Mouse (Mus musculus): ENCODE data around the gene Tmem221. TPM values are rescaled to one million over a fixed set of nuclear protein-coding genes. Genes with fewer than 3 reads are reported as not detected.
A peak's percentile ranks its signal among the peaks of the same experiment; 100 is the strongest.

Tmem221 gene
- total and polyA plus RNA-seq, 3 experiments = 1.7 to 5.1 TPM; not detected in 1

DNA sequence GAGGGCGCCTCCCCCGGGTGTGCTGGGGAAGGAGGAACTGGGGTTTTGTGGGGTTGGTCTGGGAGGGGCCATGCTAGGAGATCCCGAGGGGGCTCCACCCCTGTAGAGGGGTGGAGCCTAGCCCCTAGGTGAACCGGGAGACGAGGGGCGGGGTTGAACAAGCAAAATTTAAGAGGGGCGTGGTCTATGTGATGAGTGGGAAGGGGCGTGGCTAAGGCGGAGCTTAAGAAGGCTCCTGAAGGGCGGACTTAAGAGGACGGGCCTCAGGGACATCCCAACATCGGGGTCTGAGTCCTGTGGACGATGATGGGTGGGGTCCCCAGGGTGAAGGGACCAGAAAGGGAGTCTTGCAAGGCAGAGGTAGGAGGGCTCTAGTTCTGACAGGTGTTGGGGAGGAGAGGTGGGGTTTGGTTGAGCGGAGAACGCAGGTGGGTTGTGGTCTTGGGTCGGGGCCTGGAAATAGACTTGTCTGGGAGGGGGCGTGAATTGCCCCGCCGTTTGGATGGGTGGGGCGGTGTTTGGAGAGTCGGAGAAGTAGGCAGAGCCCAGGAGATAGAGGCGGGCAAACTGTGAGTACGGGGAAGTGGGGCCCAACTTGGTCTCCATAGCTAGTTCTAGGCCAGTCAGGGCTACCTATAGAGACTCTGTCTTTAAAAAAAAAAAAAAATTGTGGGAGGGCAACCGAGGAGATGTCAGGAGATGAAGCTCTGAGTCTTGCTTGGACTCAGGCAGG lies 453 bp upstream of the Tmem221 start:
- peak overlapping the region; percentile 80 for H3K9ac ChIP-seq (ENCODE audit: control insufficient read depth, low read depth, low read length, poor library complexity, severe bottlenecking)
- H3K27ac ChIP-seq (ENCODE audit: control insufficient read depth, low read depth, low read length) = no peak overlapping the region
- peaks cover 0 to 14% of the 10 kb centered on the region in 2 experiments; a peak in 2 of 4 replicates for H3K36me3 ChIP-seq (ENCODE audit: control insufficient read depth in 1 of 2, insufficient read depth in 2 of 2, low read length in 2 of 2)
- DNase-seq (ENCODE audit: low read depth, low spot score) = peak; percentile 98
- H3K9me3 ChIP-seq (replicated peaks; ENCODE audit: insufficient read depth, low read length) = no peaks in the 10 kb centered on the region
- H3K27me3 ChIP-seq (ENCODE audit: control insufficient read depth in 1 of 2, insufficient read depth in 2 of 2, low read length in 2 of 2) = no peaks in the 10 kb centered on the region
- peak overlapping the region; percentile 74 to 97 for H3K4me3 ChIP-seq (ENCODE audit: control insufficient read depth in 1 of 2, insufficient read depth in 1 of 2, low read depth in 2 of 2, low read length in 2 of 2)
- peaks cover 4 to 24% of the 10 kb centered on the region in 2 experiments for H3K4me1 ChIP-seq (ENCODE audit: control insufficient read depth in 1 of 2, insufficient read depth in 2 of 2, low read length in 2 of 2)
- no peaks in the 10 kb centered on the region for H3K79me2 ChIP-seq (ENCODE audit: control insufficient read depth, insufficient read depth, low read length, poor library complexity)
- no peak for TF ChIP-seq CHD2 (IDR thresholded peaks at IDR 0.05; ENCODE audit: low read length)
- TF ChIP-seq SMC3 (IDR thresholded peaks at IDR 0.05; ENCODE audit: low read depth, low read length) = no peak
- no peak for TF ChIP-seq BHLHE40 (IDR thresholded peaks at IDR 0.05; ENCODE audit: borderline replicate concordance, low read depth, low read length)
- no peak for TF ChIP-seq MXI1 (IDR thresholded peaks at IDR 0.05; ENCODE audit: low read depth, low read length)
- TF ChIP-seq MAX (IDR thresholded peaks at IDR 0.05; ENCODE audit: low read length) = no peak
- no peak for TF ChIP-seq POLR2AphosphoS2 (IDR thresholded peaks at IDR 0.05; ENCODE audit: low read length)
- no peak for TF ChIP-seq RCOR1 (IDR thresholded peaks at IDR 0.05; ENCODE audit: low read depth, low read length)
- TF ChIP-seq NELFE (IDR thresholded peaks at IDR 0.05; ENCODE audit: low read depth, low read length) = no peak
- TF ChIP-seq USF2 (IDR thresholded peaks at IDR 0.05; ENCODE audit: borderline replicate concordance in 1 of 2, insufficient read depth in 1 of 2, low read depth in 1 of 2, low read length in 2 of 2) = no peak
- no peak for TF ChIP-seq JUND (IDR thresholded peaks at IDR 0.05; ENCODE audit: low read depth, low read length)
- no peak for TF ChIP-seq KAT2A (conservative IDR thresholded peaks at IDR 0.05; ENCODE audit: low read depth, low read length)
- no peak for TF ChIP-seq ELF1 (IDR thresholded peaks at IDR 0.05; ENCODE audit: low read depth, low read length)
- peak; percentile 12; the same call in 1 of the 2 replicates for TF ChIP-seq ZMIZ1 (IDR thresholded peaks at IDR 0.05; ENCODE audit: low read depth, low read length)
- TF ChIP-seq USF1 (IDR thresholded peaks at IDR 0.05; ENCODE audit: low read depth, low read length) = no peak
- no peak for TF ChIP-seq ZKSCAN1 (IDR thresholded peaks at IDR 0.05; ENCODE audit: low read depth, low read length)
- no peak for TF ChIP-seq MAFK (IDR thresholded peaks at IDR 0.05; ENCODE audit: borderline replicate concordance, low read depth, low read length)
- TF ChIP-seq SIN3A (IDR thresholded peaks at IDR 0.05; ENCODE audit: low read length) = no peak; the same call in 1 of the 2 replicates
- no peak for TF ChIP-seq EP300 (IDR thresholded peaks at IDR 0.05; ENCODE audit: low read depth in 1 of 2, low read length in 2 of 2)
- peak in 2 of 3 experiments; percentile 43 to 50; a peak in 3 of 6 replicates for TF ChIP-seq CTCF (IDR thresholded peaks at IDR 0.05 in 2 of 3, conservative IDR thresholded peaks at IDR 0.05 in 1 of 3; ENCODE audit: control insufficient read depth in 1 of 3, insufficient read depth in 1 of 3, low read depth in 2 of 3, low read length in 3 of 3, poor library complexity in 1 of 3, severe bottlenecking in 1 of 3)
- peak; percentile 23 for TF ChIP-seq TBP (IDR thresholded peaks at IDR 0.05; ENCODE audit: low read depth, low read length)
- TF ChIP-seq E2F4 (IDR thresholded peaks at IDR 0.05; ENCODE audit: borderline replicate concordance, low read depth, low read length) = no peak
- TF ChIP-seq UBTF (IDR thresholded peaks at IDR 0.05; ENCODE audit: borderline replicate concordance, insufficient read depth, low read depth, low read length) = 0 out of 2 replicates have a peak, but pooled peaks have one; percentile 6
- TF ChIP-seq CHD1 (IDR thresholded peaks at IDR 0.05; ENCODE audit: low read depth, low read length) = no peak
- TF ChIP-seq TCF12 (IDR thresholded peaks at IDR 0.05; ENCODE audit: low read depth, low read length) = no peak
- TF ChIP-seq GABPA (IDR thresholded peaks at IDR 0.05; ENCODE audit: low read depth, low read length) = no peak
- no peak for TF ChIP-seq POLR2AphosphoS5 (IDR thresholded peaks at IDR 0.05; ENCODE audit: borderline replicate concordance, low read depth, low read length)
- TF ChIP-seq ZNF384 (IDR thresholded peaks at IDR 0.05; ENCODE audit: low read depth, low read length) = peak; percentile 61
- peak; percentile 66 for TF ChIP-seq MAZ (IDR thresholded peaks at IDR 0.05; ENCODE audit: low read depth, low read length)
- no peak for TF ChIP-seq MYB (IDR thresholded peaks at IDR 0.05; ENCODE audit: low read depth, low read length)
- no peak; a peak in 2 of 4 replicates for TF ChIP-seq POLR2A (IDR thresholded peaks at IDR 0.05; ENCODE audit: control insufficient read depth in 1 of 2, insufficient read depth in 1 of 2, low read depth in 1 of 2, low read length in 2 of 2, poor library complexity in 1 of 2)
- TF ChIP-seq TAL1 (IDR thresholded peaks at IDR 0.05; ENCODE audit: low read length) = no peak
- TF ChIP-seq MEF2A (IDR thresholded peaks at IDR 0.05; ENCODE audit: extremely low read depth, insufficient replicate concordance, low read depth, low read length, poor library complexity, severe bottlenecking) = no peak
- TF ChIP-seq ZC3H11A (IDR thresholded peaks at IDR 0.05; ENCODE audit: low read depth, low read length) = no peak
- TF ChIP-seq HCFC1 (IDR thresholded peaks at IDR 0.05; ENCODE audit: low read depth, low read length) = peak; percentile 37; the same call in 1 of the 2 replicates
- TF ChIP-seq ETS1 (IDR thresholded peaks at IDR 0.05; ENCODE audit: low read depth, low read length) = no peak
- no peak for TF ChIP-seq MYC (IDR thresholded peaks at IDR 0.05; ENCODE audit: low read depth, low read length)
- no peak for TF ChIP-seq GATA1 (IDR thresholded peaks at IDR 0.05; ENCODE audit: low read depth, low read length)
